Mouse (Mus musculus): ENCODE data around the gene Xpr1.

The Xpr1 gene

GRCm38 (mm10) chr1:155416701-155417677 is at the start of gene Xpr1:
Xpr1 (minus strand) TSS chr1:155417415.
- DNase-seq: peak; percentile 95

GRCm38 (mm10) chr1:155463442-155463841 is 46.2 kb upstream of the Xpr1 start:
- no peak for DNase-seq

- no peak for DNase-seq
These were observed 45.4 kb upstream of the Xpr1 start for GRCm38 (mm10) chr1:155462582-155462981.

- no peak for DNase-seq
These were observed 40.3 kb upstream of the Xpr1 start for GRCm38 (mm10) chr1:155457532-155457931.

- no peak for DNase-seq
These were observed 36.0 kb upstream of the Xpr1 start for GRCm38 (mm10) chr1:155453180-155453579.

- DNase-seq: no peak
These were observed 31.7 kb upstream of the Xpr1 start for GRCm38 (mm10) chr1:155448932-155449331.

GRCm38 (mm10) chr1:155447277-155447676 is 30.1 kb upstream of the Xpr1 start:
- no peak for DNase-seq

- DNase-seq: no peak
These were observed 25.9 kb upstream of the Xpr1 start for GRCm38 (mm10) chr1:155443115-155443514.

- peak; percentile 70 for DNase-seq
These were observed 25.3 kb upstream of the Xpr1 start for GRCm38 (mm10) chr1:155442521-155443001.

GRCm38 (mm10) chr1:155439551-155439950 is 22.3 kb upstream of the Xpr1 start:
- DNase-seq: no peak

- no peak for DNase-seq
These were observed 21.3 kb upstream of the Xpr1 start for GRCm38 (mm10) chr1:155438525-155438924.

GRCm38 (mm10) chr1:155429304-155429703 is 12.1 kb upstream of the Xpr1 start:
- DNase-seq: no peak

GRCm38 (mm10) chr1:155427126-155427865 is 10.1 kb upstream of the Xpr1 start:
- DNase-seq: no peak

GRCm38 (mm10) chr1:155425743-155426315 is 8.6 kb upstream of the Xpr1 start:
- DNase-seq: no peak

- no peak for DNase-seq
These were observed 8.1 kb upstream of the Xpr1 start for GRCm38 (mm10) chr1:155425285-155425684.

GRCm38 (mm10) chr1:155423801-155424200 is 6.6 kb upstream of the Xpr1 start:
- no peak for DNase-seq

- no peak for DNase-seq
These were observed 4.8 kb upstream of the Xpr1 start for GRCm38 (mm10) chr1:155422022-155422421.

- DNase-seq: no peak
These were observed 991 bp downstream of the Xpr1 start for GRCm38 (mm10) chr1:155416147-155416700.

GRCm38 (mm10) chr1:155415421-155415820 is 1.8 kb downstream of the Xpr1 start:
- DNase-seq: no peak

- DNase-seq: no peak
These were observed 4.5 kb downstream of the Xpr1 start for GRCm38 (mm10) chr1:155412705-155413104.

- no peak for DNase-seq
These were observed 8.6 kb downstream of the Xpr1 start for GRCm38 (mm10) chr1:155408577-155408966.

GRCm38 (mm10) chr1:155407697-155408576 is 9.3 kb downstream of the Xpr1 start:
- DNase-seq: no peak
